Mouse (Mus musculus): ENCODE measurements around the gene Lrp6. TPM values are rescaled to one million over a fixed set of nuclear protein-coding genes. Genes with fewer than 3 reads are reported as not detected.

Lrp6 gene
- polyA plus RNA-seq, 1 experiment, result 26.8 TPM

- no peak for DNase-seq (ENCODE audit: extremely low spot score in 1 of 2, low spot score in 1 of 2)
Measured at GRCm38 (mm10) chr6:134502335-134502734, 64.4 kb downstream of the Lrp6 start.

- no peak for DNase-seq (ENCODE audit: extremely low spot score in 1 of 2, low spot score in 1 of 2)
Measured at GRCm38 (mm10) chr6:134500381-134501162, 66.2 kb downstream of the Lrp6 start.

GRCm38 (mm10) chr6:134499089-134499488, 67.7 kb downstream of the Lrp6 start:
- no peak for DNase-seq (ENCODE audit: extremely low spot score in 1 of 2, low spot score in 1 of 2)

DNA sequence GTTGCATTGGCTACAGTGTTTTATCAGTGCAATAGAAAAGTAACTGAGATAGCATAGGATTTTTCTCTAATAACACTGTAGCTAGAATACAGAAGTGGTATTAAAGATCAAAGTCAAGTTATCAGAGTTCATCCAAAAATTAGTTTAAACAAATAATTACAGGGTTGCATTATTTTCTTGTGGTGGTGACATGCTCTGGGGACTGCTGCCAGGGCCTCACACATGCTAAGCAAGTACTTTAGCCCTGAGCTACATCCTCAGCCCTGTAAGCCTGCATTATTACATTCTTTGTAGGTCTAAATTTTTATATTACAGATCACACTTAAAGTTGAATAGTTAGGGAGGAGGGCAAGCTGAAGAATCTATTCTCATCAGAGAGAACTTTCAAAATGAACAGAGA, 68.2 kb downstream of the Lrp6 start:
- no peak for DNase-seq (ENCODE audit: extremely low spot score in 1 of 2, low spot score in 1 of 2)

GRCm38 (mm10) chr6:134494828-134495698, 71.7 kb downstream of the Lrp6 start:
- no peak for DNase-seq (ENCODE audit: extremely low spot score in 1 of 2, low spot score in 1 of 2)

DNA sequence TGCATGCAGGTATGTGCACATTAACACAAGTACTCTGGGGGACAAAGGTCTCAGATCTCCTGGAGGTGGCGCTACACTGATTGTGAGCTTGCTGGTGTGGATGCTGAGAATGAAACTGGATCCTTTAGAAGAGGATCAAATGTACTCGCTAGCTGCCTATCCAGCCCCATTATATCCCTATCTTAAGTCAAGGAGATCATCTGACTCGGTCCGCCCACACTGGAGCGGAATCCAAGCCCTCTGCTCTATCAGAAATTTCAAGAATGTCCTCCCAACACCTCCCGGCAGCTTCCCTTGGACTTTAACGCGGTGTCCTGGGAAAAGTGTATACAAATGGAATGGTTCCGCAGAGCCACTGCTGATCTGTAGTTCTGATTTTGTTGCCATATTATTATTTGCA, 77.1 kb downstream of the Lrp6 start:
- no peak for DNase-seq (ENCODE audit: extremely low spot score in 1 of 2, low spot score in 1 of 2)

- DNase-seq (ENCODE audit: extremely low spot score in 1 of 2, low spot score in 1 of 2), result no peak
Measured at GRCm38 (mm10) chr6:134489130-134489529, 77.6 kb downstream of the Lrp6 start.

GRCm38 (mm10) chr6:134486318-134486717, 80.4 kb downstream of the Lrp6 start:
- DNase-seq (ENCODE audit: extremely low spot score in 1 of 2, low spot score in 1 of 2), result no peak

GRCm38 (mm10) chr6:134479481-134479880, 87.3 kb downstream of the Lrp6 start:
- no peak for DNase-seq (ENCODE audit: extremely low spot score in 1 of 2, low spot score in 1 of 2)

- DNase-seq (ENCODE audit: extremely low spot score in 1 of 2, low spot score in 1 of 2), result no peak
Measured at GRCm38 (mm10) chr6:134473143-134473561, 93.6 kb downstream of the Lrp6 start.

DNA sequence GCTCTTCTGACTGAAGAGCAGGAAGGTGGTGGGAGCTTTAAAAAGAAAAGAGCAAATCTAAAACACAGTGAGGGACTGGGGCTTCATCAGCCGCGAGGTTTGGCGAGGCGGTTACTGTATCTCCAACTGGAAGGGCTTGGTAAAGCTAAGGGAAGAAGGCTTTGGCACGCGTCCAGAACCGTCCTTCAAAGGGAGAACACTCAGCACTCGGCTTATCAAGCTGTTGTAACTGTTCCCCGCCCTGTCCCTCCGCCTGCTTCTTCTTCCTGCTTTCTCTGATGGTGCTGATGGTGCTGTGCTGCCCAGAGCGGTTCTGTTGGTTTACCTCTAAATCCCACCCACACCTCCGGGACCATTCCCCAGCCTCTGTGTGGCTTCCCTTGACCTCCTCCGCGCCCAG, 95.9 kb downstream of the Lrp6 start:
- DNase-seq (ENCODE audit: extremely low spot score in 1 of 2, low spot score in 1 of 2), result peak in 1 of 2 experiments; percentile 49

GRCm38 (mm10) chr6:134469297-134469696, 97.5 kb downstream of the Lrp6 start:
- DNase-seq (ENCODE audit: extremely low spot score in 1 of 2, low spot score in 1 of 2), result no peak

GRCm38 (mm10) chr6:134466671-134467229, 100.0 kb downstream of the Lrp6 start:
- DNase-seq (ENCODE audit: extremely low spot score in 1 of 2, low spot score in 1 of 2), result no peak

DNA sequence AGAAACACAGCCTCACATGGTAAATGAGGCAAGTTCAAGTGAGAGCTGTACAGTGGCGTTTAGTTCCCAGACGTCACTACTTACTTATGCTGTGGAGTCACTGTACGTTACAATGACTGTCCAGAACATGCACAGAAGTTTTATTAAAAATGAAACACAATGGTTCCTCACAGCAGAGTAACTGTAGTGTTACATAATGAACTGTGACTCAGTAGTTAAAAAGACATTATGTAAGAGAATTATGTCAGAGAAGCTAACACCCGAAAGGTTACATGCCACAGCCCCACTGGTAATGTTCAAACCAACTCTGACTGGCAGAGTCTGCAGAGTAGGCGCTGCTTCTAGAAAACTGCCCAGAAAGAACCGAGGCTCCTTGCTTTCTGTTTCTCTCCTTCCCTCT, 105.6 kb downstream of the Lrp6 start:
- DNase-seq (ENCODE audit: extremely low spot score in 1 of 2, low spot score in 1 of 2), result no peak

GRCm38 (mm10) chr6:134458376-134458775, 108.4 kb downstream of the Lrp6 start:
- no peak for DNase-seq (ENCODE audit: extremely low spot score in 1 of 2, low spot score in 1 of 2)

GRCm38 (mm10) chr6:134454093-134454492, 112.7 kb downstream of the Lrp6 start:
- DNase-seq (ENCODE audit: extremely low spot score in 1 of 2, low spot score in 1 of 2), result peak in 1 of 2 experiments; percentile 37

GRCm38 (mm10) chr6:134450661-134451119, 116.1 kb downstream of the Lrp6 start:
- DNase-seq (ENCODE audit: extremely low spot score in 1 of 2, low spot score in 1 of 2), result peak in 1 of 2 experiments; percentile 59

GRCm38 (mm10) chr6:134449958-134450357, 116.8 kb downstream of the Lrp6 start:
- peak in 1 of 2 experiments; percentile 52 for DNase-seq (ENCODE audit: extremely low spot score in 1 of 2, low spot score in 1 of 2)

DNA sequence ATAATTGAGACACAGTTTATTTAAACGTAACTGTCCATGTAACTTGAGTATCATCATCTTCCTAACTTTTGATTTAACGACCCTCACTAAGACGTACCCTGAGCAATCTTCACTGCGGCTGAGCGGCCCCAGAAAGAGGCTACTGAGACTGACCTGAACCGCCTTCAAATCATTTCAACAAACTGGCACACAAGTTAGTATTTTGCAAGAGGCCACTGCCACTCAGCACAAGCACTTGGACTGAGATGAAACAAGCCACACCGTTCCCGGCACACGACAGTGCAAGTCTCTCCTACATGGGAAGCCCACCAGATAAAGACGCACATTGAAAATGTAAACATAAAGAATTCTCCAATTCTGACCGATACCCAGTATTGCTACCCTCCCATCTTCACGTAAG, 118.3 kb downstream of the Lrp6 start:
- no peak for DNase-seq (ENCODE audit: extremely low spot score in 1 of 2, low spot score in 1 of 2)

DNA sequence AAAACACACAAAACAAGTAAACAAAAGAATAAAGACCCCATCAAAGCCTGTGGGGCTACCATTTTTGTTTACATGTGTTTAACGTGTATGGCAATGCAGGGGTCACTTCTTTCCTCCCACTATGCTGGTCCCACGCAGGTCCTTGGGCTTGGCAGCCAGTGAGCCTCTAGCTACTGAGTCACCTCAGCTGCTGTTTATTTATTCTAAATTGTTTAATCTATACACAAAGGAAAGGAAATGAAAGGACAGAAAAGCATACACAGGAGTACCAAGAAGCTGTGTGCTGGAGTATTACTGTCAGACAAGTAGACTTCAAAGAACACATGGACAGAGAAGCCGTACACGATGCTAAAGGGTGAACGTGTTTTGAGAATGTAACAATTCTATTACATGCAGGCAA, 122.8 kb downstream of the Lrp6 start:
- DNase-seq (ENCODE audit: extremely low spot score in 1 of 2, low spot score in 1 of 2), result no peak
